Mouse (Mus musculus) lung, postnatal 0 days (tissue): ENCODE measurements around the gene Prmt1.

Experiments
- CTCF ChIP-seq: IDR thresholded peaks from 2 replicates; pipeline ENCODE4 v1.5.1; 2016; ENCODE audit warnings: antibody characterized with exemption, mild to moderate bottlenecking
- EP300 ChIP-seq: IDR thresholded peaks from 2 replicates; pipeline ENCODE4 v1.6.1; 2016; ENCODE audit warnings: antibody characterized with exemption, mild to moderate bottlenecking, control low read depth

GRCm38 (mm10) chr7:44997231-44997939 lies 11.0 kb upstream of the Prmt1 start, which contains the start of gene Irf3:
- TF ChIP-seq CTCF (no peak), EP300 (no peak)
